Mouse (Mus musculus) bone marrow, adult 2 months (tissue): ENCODE data around the gene Ctsl. TPM values are rescaled to one million over a fixed set of nuclear protein-coding genes. Genes with fewer than 3 reads are reported as not detected.

Source experiments
- H3K27ac ChIP-seq: fragments of 200-500 bp; 2 replicates; pipeline ENCODE4 v1.5.1; 2012; ENCODE audit warnings: low read depth, mild to moderate bottlenecking, control low read depth, inconsistent platforms, low read length; ENCODE audit not compliant: control insufficient read depth, poor library complexity, insufficient read depth
- H3K4me1 ChIP-seq: fragments of 200-500 bp; 2 replicates; pipeline ENCODE4 v1.6.1; 2011; ENCODE audit warnings: low read length; ENCODE audit not compliant: control insufficient read depth, insufficient read depth
- H3K4me3 ChIP-seq: fragments of 200-500 bp; replicated peaks from 2 replicates; pipeline ENCODE3; 2011; ENCODE audit warnings: mild to moderate bottlenecking, low read depth, low read length, control low read depth; ENCODE audit not compliant: control insufficient read depth
- CTCF ChIP-seq: fragments of 200-500 bp; IDR thresholded peaks from 2 replicates; pipeline ENCODE4 v1.5.1; 2011; ENCODE audit warnings: low read length, control low read depth; ENCODE audit not compliant: control insufficient read depth, insufficient read depth
- POLR2A ChIP-seq: fragments of 200-500 bp; IDR thresholded peaks from 2 replicates; pipeline ENCODE4 v1.6.1; 2011; ENCODE audit warnings: low read depth, mild to moderate bottlenecking, control low read depth, low read length, borderline replicate concordance; ENCODE audit not compliant: control insufficient read depth
- WGBS: fragments of 180-500 bp; shearing (Covaris S2); methylation state at CpG from one replicate; pipeline ENCODE4 v1.1.7; 2018; 5-methylcytosine and 5-hydroxymethylcytosine counted together
- polyA plus RNA-seq: library from polyadenylated mRNA; stranded (reverse); fragments of >200 nt; gene quantifications from 2 replicates; pipeline ENCODE4 v1.2.4, GENCODE M21; 2011; ENCODE audit warnings: low replicate concordance; ENCODE audit not compliant: missing spikeins, insufficient read depth, insufficient read length

Ctsl gene
- polyA plus RNA-seq, 1 experiment = 98.7 TPM

GRCm38 (mm10) chr13:64403519-64403918, 32.8 kb upstream of the Ctsl start:
- H3K27ac ChIP-seq = no peak overlapping the region
- WGBS = 56% methylated on average over 3 of the region's 3 CpGs
- no peak for TF ChIP-seq CTCF
- no peak for TF ChIP-seq POLR2A
- no peaks in the 10 kb centered on the region; the same call in 1 of the 2 replicates for H3K4me1 ChIP-seq
- H3K4me3 ChIP-seq = no peak overlapping the region

- TF ChIP-seq CTCF (no peak), POLR2A (no peak)
- Histone ChIP-seq H3K4me3 (no peak overlapping the region), H3K4me1 (no peaks in the 10 kb centered on the region; the same call in 1 of the 2 replicates), H3K27ac (no peak overlapping the region)
- 76% methylated on average over 8 of the region's 8 CpGs for WGBS
Measured at GRCm38 (mm10) chr13:64402951-64403460, 32.3 kb upstream of the Ctsl start.

GRCm38 (mm10) chr13:64402504-64402949, 31.8 kb upstream of the Ctsl start:
- H3K4me1 ChIP-seq = no peaks in the 10 kb centered on the region; the same call in 1 of the 2 replicates
- 55% methylated on average over 10 of the region's 10 CpGs for WGBS
- H3K27ac ChIP-seq = no peak overlapping the region
- no peak for TF ChIP-seq POLR2A
- TF ChIP-seq CTCF = no peak
- no peak overlapping the region for H3K4me3 ChIP-seq

- Histone ChIP-seq H3K27ac (no peak overlapping the region), H3K4me1 (no peaks in the 10 kb centered on the region; the same call in 1 of the 2 replicates), H3K4me3 (no peak overlapping the region)
- WGBS = 3% methylated on average over 3 of the region's 3 CpGs
- TF ChIP-seq POLR2A = no peak
- TF ChIP-seq CTCF = no peak
Measured at GRCm38 (mm10) chr13:64402006-64402405, 31.3 kb upstream of the Ctsl start.

- no peaks in the 10 kb centered on the region; the same call in 1 of the 2 replicates for H3K4me1 ChIP-seq
- WGBS = 80% methylated on average over 7 of the region's 7 CpGs
- no peak overlapping the region for H3K27ac ChIP-seq
Measured at GRCm38 (mm10) chr13:64400801-64401361, 30.2 kb upstream of the Ctsl start.

GRCm38 (mm10) chr13:64399906-64400305, 29.2 kb upstream of the Ctsl start:
- Histone ChIP-seq H3K27ac (no peak overlapping the region), H3K4me3 (no peak overlapping the region), H3K4me1 (no peaks in the 10 kb centered on the region; the same call in 1 of the 2 replicates)
- TF ChIP-seq POLR2A (no peak), CTCF (no peak)
- 48% methylated on average over 3 of the region's 3 CpGs for WGBS

More at GRCm38 (mm10) chr13:64400801-64401361, 30.2 kb upstream of the Ctsl start:
- TF ChIP-seq CTCF = no peak
- TF ChIP-seq POLR2A = no peak
- no peak overlapping the region for H3K4me3 ChIP-seq

- WGBS = 94% methylated on average over 1 of the region's 1 CpGs
- Histone ChIP-seq H3K27ac (no peak overlapping the region), H3K4me3 (no peak overlapping the region), H3K4me1 (no peaks in the 10 kb centered on the region; the same call in 1 of the 2 replicates)
- TF ChIP-seq POLR2A (no peak), CTCF (no peak)
Measured at GRCm38 (mm10) chr13:64398065-64398464, 27.4 kb upstream of the Ctsl start.

- H3K4me1 ChIP-seq = no peaks in the 10 kb centered on the region; the same call in 1 of the 2 replicates
- H3K27ac ChIP-seq = no peak overlapping the region
- H3K4me3 ChIP-seq = no peak overlapping the region
- 60% methylated on average over 8 of the region's 8 CpGs for WGBS
- no peak for TF ChIP-seq POLR2A
- TF ChIP-seq CTCF = no peak
Measured at GRCm38 (mm10) chr13:64396979-64397378, 26.3 kb upstream of the Ctsl start.

- no peak overlapping the region for H3K27ac ChIP-seq
- H3K4me3 ChIP-seq = no peak overlapping the region
- TF ChIP-seq POLR2A = no peak
- no peak for TF ChIP-seq CTCF
- no peaks in the 10 kb centered on the region for H3K4me1 ChIP-seq
- 68% methylated on average over 4 of the region's 4 CpGs for WGBS
Measured at GRCm38 (mm10) chr13:64388415-64388814, 17.7 kb upstream of the Ctsl start.
